Mouse (Mus musculus) kidney, postnatal 10 days (tissue): ENCODE results near the gene Arl5c.

Experiments
- DNase-seq: peaks from one replicate; pipeline ENCODE4 v3.0.0; 2021; ENCODE audit warnings: mixed read lengths

Arl5c gene

GRCm38 (mm10) chr11:97995564-97996288 lies at the start of gene Arl5c:
Arl5c (minus strand) TSS chr11:97996181.
- peak; percentile 66 for DNase-seq

GRCm38 (mm10) chr11:98045596-98045995 lies 49.6 kb upstream of the Arl5c start:
- DNase-seq = no peak

GRCm38 (mm10) chr11:98044074-98044473 lies 48.1 kb upstream of the Arl5c start:
- no peak for DNase-seq

GRCm38 (mm10) chr11:98042741-98043140 lies 46.8 kb upstream of the Arl5c start:
- DNase-seq = no peak

GRCm38 (mm10) chr11:98040975-98041374 lies 45.0 kb upstream of the Arl5c start:
- DNase-seq = no peak

- DNase-seq = no peak
Measured at GRCm38 (mm10) chr11:98037871-98038270, 41.9 kb upstream of the Arl5c start.

- DNase-seq = peak; percentile 57
Measured at GRCm38 (mm10) chr11:98035977-98036377, 40.0 kb upstream of the Arl5c start.

GRCm38 (mm10) chr11:98034840-98035239 lies 38.9 kb upstream of the Arl5c start:
- DNase-seq = no peak

- no peak for DNase-seq
Measured at GRCm38 (mm10) chr11:98034061-98034460, 38.1 kb upstream of the Arl5c start.

- peak; percentile 91 for DNase-seq
Measured at GRCm38 (mm10) chr11:98031443-98031770, 35.4 kb upstream of the Arl5c start.

- no peak for DNase-seq
Measured at GRCm38 (mm10) chr11:98030701-98031442, 34.9 kb upstream of the Arl5c start.

- no peak for DNase-seq
Measured at GRCm38 (mm10) chr11:98027785-98028184, 31.8 kb upstream of the Arl5c start.

- DNase-seq = no peak
Measured at GRCm38 (mm10) chr11:98027297-98027688, 31.3 kb upstream of the Arl5c start.

- DNase-seq = peak; percentile 95
Measured at GRCm38 (mm10) chr11:98026570-98027296, 30.8 kb upstream of the Arl5c start, which contains the start of gene Rpl19. Rpl19 (plus strand) TSS chr11:98026710.

- no peak for DNase-seq
Measured at GRCm38 (mm10) chr11:98026248-98026569, 30.2 kb upstream of the Arl5c start.

- DNase-seq = no peak
Measured at GRCm38 (mm10) chr11:98024516-98024915, 28.5 kb upstream of the Arl5c start.

GRCm38 (mm10) chr11:98022555-98023371 lies 26.8 kb upstream of the Arl5c start, which contains the start of gene Cacnb1:
Cacnb1 (minus strand) TSS chr11:98023034.
- peak; percentile 87 for DNase-seq

- DNase-seq = no peak
Measured at GRCm38 (mm10) chr11:98022253-98022554, 26.2 kb upstream of the Arl5c start.

- peak; percentile 65 for DNase-seq
Measured at GRCm38 (mm10) chr11:98021565-98022252, 25.7 kb upstream of the Arl5c start.

- DNase-seq = no peak
Measured at GRCm38 (mm10) chr11:98021118-98021517, 25.1 kb upstream of the Arl5c start.

GRCm38 (mm10) chr11:98020710-98021109 lies 24.7 kb upstream of the Arl5c start:
- DNase-seq = peak; percentile 40

- DNase-seq = no peak
Measured at GRCm38 (mm10) chr11:98019883-98020610, 24.1 kb upstream of the Arl5c start.
